Mouse (Mus musculus) forebrain, embryonic 15.5 days (tissue): ENCODE measurements around the gene Kif3b. TPM values are rescaled to one million over a fixed set of nuclear protein-coding genes. Genes with fewer than 3 reads are reported as not detected.

Source experiments
- ATAC-seq: fragments of 200-750 bp; cut with Nextera tagmentation; replicated peaks from 2 replicates; pipeline ENCODE4 v1.8.0; 2017; ENCODE audit warnings: mild to moderate bottlenecking, moderate TSS enrichment, moderate library complexity
- H3K27ac ChIP-seq: fragments of 300-500 bp; sonication (generic); replicated peaks from 2 replicates; pipeline ENCODE4 v1.5.1; 2015; ENCODE audit warnings: mild to moderate bottlenecking, inconsistent platforms
- H3K27me3 ChIP-seq: fragments of 300-500 bp; sonication (generic); 2 replicates; pipeline ENCODE4 v1.6.1; 2015; ENCODE audit warnings: inconsistent platforms
- H3K36me3 ChIP-seq: fragments of 300-500 bp; sonication (generic); 2 replicates; pipeline ENCODE4 v1.6.1; 2015; ENCODE audit warnings: mild to moderate bottlenecking, inconsistent platforms
- H3K4me1 ChIP-seq: fragments of 300-500 bp; sonication (generic); 2 replicates; pipeline ENCODE4 v1.6.1; 2015; ENCODE audit warnings: inconsistent platforms
- H3K4me2 ChIP-seq: fragments of 300-500 bp; sonication (generic); replicated peaks from 2 replicates; pipeline ENCODE4 v1.6.1; 2015; ENCODE audit warnings: mild to moderate bottlenecking, inconsistent platforms
- H3K4me3 ChIP-seq: fragments of 300-500 bp; sonication (generic); 2 replicates; pipeline ENCODE4 v1.5.1; 2015; ENCODE audit warnings: mild to moderate bottlenecking, inconsistent platforms
- H3K9ac ChIP-seq: fragments of 300-500 bp; sonication (generic); replicated peaks from 2 replicates; pipeline ENCODE4 v1.6.1; 2015; ENCODE audit warnings: mild to moderate bottlenecking, inconsistent platforms
- H3K9me3 ChIP-seq: fragments of 300-500 bp; sonication (generic); 2 replicates; pipeline ENCODE4 v1.6.1; 2016; ENCODE audit warnings: inconsistent platforms
- WGBS: fragments of 180-500 bp; shearing (Covaris S2); methylation state at CpG from one replicate; pipeline ENCODE4 v1.1.7; 2015; ENCODE audit warnings: mixed read lengths; 5-methylcytosine and 5-hydroxymethylcytosine counted together
- polyA plus RNA-seq: library from polyadenylated mRNA; unstranded; fragments of >200 nt; fragmentation: Nextera tagmentation; extraction: Ambion mirVana; gene quantifications from 2 replicates; pipeline ENCODE4 v1.2.1, GENCODE M21; 2015

The Kif3b gene
- polyA plus RNA-seq, 1 experiment from 2014 or later: 18.7 TPM

DNA sequence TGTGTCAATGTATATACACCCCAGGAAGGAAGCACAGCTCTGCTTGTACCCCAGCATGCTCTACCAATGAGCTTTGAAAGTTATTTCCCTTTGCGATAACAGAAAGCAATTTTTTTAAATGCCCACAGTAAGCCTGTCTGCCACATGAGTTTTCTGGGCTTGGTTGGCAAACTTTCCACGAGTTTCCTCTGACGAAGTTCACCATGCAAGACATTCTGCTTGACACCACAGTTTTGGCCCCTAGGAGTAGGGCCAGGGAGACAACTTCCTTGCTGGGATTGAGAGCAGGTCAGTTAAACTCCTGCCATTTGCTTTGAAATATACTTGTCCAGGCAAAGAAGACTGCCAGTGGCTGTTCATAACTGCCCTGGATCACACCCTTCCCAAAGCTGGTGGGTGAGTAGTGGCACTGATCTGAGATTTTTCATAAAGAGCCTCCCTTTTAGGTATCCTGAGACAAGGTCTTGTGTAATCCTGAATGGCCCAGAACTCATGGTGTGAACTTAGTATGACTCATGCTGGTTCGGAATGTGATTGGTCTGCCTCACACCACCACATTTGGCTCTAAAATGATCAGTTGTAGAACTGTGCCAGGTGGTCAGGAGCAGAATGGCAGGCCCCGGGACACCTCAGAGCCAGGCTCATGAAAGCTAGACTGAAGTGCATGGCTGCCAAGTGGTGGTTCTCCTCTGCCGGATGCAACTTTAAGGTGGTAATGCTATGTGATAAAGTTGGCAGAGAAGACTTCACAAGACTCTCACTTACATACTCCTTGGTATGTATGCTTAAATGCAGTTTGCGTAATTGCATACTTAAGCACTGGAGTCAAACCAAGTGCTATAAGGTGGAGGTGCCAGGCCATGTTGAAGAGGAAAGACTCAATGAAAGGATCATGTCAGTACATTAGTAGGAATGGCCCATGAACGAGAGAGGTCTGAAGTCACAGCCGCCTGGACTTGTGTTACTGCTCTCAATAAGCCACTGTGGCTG lies 47.4 kb downstream of the Kif3b start:
- H3K4me3 ChIP-seq: no peak overlapping the region
- H3K27ac ChIP-seq: no peak overlapping the region
- 88% methylated on average over 9 of the region's 9 CpGs for WGBS
- H3K9me3 ChIP-seq: no peaks in the 10 kb centered on the region
- H3K36me3 ChIP-seq: no peaks in the 10 kb centered on the region
- H3K4me1 ChIP-seq: no peaks in the 10 kb centered on the region
- ATAC-seq: no peak
- H3K4me2 ChIP-seq: no peak overlapping the region
- H3K9ac ChIP-seq: no peak overlapping the region
- H3K27me3 ChIP-seq: no peaks in the 10 kb centered on the region

DNA sequence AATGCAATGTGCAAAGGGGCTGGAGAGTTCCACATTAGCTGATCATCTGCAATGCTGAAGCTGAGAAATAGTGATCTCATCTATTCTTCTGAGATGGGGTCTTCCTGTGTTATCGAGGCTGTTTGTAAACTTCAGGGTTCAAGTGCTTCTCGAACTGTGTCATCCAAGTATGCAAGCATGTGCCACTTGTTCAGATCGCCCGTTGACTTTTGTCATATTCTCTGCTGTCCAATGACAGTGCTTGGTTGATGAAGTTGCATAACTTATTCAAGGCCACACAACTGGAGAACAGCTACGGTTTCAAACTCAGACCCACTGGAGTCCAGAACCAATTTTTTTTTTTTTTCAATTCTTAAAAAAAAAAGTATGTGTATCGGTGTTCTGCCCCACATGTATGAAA lies 51.0 kb downstream of the Kif3b start:
- Histone ChIP-seq H3K27ac (no peak overlapping the region), H3K27me3 (no peaks in the 10 kb centered on the region), H3K4me2 (no peak overlapping the region), H3K4me1 (peaks cover 10% of the 10 kb centered on the region), H3K4me3 (no peak overlapping the region), H3K9ac (no peak overlapping the region), H3K36me3 (no peaks in the 10 kb centered on the region), H3K9me3 (no peaks in the 10 kb centered on the region)
- WGBS: 92% methylated on average over 6 of the region's 6 CpGs
- ATAC-seq: no peak

DNA sequence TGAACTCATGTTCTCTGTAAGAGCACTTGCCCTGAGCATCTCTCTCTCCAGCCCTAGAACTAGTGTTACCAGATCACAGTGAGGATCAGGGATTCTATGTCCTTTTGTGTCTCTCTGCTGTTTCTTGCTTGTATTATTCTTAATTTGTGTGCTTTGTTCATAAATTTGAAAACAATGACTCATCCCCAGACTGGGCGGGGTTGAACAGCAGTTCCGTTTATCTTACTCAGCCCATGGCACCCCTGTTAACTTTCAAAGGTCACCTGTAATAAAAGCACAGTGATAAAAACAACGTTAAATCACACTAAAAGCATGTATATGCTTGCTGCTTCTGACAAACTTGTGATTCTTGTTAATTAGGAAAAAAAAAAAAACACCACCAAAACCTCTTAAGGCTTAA lies 51.4 kb downstream of the Kif3b start:
- Histone ChIP-seq H3K4me1 (peaks cover 15% of the 10 kb centered on the region), H3K27me3 (no peaks in the 10 kb centered on the region), H3K36me3 (no peaks in the 10 kb centered on the region), H3K4me3 (no peak overlapping the region), H3K9me3 (no peaks in the 10 kb centered on the region), H3K4me2 (no peak overlapping the region), H3K9ac (no peak overlapping the region), H3K27ac (no peak overlapping the region)
- 86% methylated on average over 3 of the region's 3 CpGs for WGBS
- ATAC-seq: no peak

DNA sequence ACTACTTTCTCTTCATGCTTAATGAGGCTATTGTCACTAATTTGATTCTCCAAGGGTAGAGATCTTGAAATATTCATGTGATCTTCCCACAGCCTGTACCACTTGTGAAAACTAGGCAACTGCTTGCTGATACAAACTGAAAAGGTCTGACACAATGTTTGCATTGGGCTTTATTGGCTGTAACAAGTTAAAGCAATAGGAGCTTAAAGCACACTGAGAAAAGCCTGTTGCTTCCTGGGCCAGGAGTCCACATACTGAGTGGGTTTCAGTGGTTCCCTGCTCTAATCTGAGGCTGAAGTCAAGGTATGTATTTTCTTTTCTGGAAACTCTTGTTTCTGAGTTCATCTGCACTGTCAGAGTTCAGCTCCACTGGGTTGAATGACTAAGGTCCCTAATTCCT lies 52.0 kb downstream of the Kif3b start:
- Histone ChIP-seq H3K9me3 (no peaks in the 10 kb centered on the region), H3K9ac (no peak overlapping the region), H3K27me3 (no peaks in the 10 kb centered on the region), H3K4me1 (peaks cover 21% of the 10 kb centered on the region), H3K27ac (no peak overlapping the region), H3K4me2 (no peak overlapping the region), H3K4me3 (no peak overlapping the region), H3K36me3 (no peaks in the 10 kb centered on the region)
- ATAC-seq: no peak

DNA sequence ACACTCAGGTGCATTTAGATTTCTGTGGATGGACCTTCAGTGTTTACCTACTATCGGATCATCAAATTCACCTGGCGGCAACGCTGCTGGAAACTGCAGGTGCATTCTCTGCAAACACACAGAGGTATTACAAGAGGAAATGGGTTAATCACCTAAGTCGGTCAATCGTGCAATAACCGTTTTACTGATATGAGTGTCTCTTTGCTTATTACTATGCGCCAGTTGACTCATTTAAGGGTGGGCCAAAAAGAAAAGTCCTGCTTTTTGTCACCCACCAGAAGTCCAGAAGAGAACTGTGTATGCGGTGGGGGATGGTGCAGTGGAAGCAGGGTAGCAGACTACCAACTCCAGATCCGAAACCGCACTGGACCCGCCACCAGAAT lies 53.8 kb downstream of the Kif3b start:
- peaks cover 37% of the 10 kb centered on the region for H3K4me1 ChIP-seq
- no peaks in the 10 kb centered on the region for H3K36me3 ChIP-seq
- H3K27me3 ChIP-seq: no peaks in the 10 kb centered on the region
- peak overlapping the region; percentile 53 for H3K4me2 ChIP-seq
- peak overlapping the region; percentile 98 for H3K27ac ChIP-seq
- H3K9ac ChIP-seq: peak overlapping the region; percentile 65
- 4% methylated on average over 11 of the region's 11 CpGs for WGBS
- H3K4me3 ChIP-seq: peak overlapping the region; percentile 91
- no peaks in the 10 kb centered on the region for H3K9me3 ChIP-seq
- no peak for ATAC-seq

DNA sequence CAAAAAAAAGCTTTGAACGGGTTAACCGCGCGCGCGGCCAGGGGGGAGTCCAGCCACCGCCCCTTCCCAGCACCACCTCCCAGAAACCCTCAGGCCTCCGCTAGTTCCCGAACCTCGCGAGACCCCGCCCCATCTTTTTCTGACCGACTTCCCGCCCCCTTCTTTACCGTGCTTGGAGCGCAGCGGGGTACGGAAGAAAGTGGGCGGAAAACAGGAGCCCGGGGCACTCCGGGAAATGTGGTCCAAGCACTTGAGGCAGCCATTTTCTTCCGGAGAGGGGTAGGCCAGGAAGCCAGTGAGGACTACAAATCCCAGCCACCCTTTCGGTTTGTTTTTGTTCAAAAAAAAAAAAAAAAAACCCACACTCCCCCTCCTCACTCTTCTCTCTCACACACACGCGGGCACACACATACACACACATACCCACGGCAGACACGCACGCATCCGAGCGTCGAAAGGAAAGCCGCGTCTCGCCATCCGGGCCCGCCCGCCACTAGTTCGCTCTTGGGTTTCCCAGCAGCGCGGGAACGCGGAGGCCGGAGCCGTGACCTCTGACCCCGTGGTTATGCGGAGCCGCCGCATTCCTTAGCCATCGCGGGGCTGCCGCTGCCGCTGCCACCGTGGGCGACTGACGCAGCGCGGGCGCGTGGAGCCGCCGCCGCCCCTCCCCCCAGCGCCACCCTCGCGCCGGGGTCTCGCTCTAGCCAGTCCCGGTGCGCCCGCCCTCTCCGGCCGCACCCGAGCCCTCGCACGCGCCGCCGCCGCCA lies 54.4 kb downstream of the Kif3b start, which contains the start of gene Asxl1:
Gene Asxl1 (plus strand): TSS at position 376 of the 767 bp plus-strand sequence.
- H3K9me3 ChIP-seq: no peaks in the 10 kb centered on the region
- peak within 1 kb of the TSS; percentile 82 for H3K9ac ChIP-seq
- peak within 1 kb of the TSS; percentile 65 for H3K4me2 ChIP-seq
- no peaks in the 10 kb centered on the region for H3K27me3 ChIP-seq
- H3K36me3 ChIP-seq: no peaks in the 10 kb centered on the region
- peak within 1 kb of the TSS; percentile 98 for H3K27ac ChIP-seq
- WGBS: under 1% methylated on average over 61 of the region's 79 CpGs
- H3K4me1 ChIP-seq: peaks cover 43% of the 10 kb centered on the region
- peak within 1 kb of the TSS; percentile 91 for H3K4me3 ChIP-seq
- ATAC-seq: peak; percentile 98

DNA sequence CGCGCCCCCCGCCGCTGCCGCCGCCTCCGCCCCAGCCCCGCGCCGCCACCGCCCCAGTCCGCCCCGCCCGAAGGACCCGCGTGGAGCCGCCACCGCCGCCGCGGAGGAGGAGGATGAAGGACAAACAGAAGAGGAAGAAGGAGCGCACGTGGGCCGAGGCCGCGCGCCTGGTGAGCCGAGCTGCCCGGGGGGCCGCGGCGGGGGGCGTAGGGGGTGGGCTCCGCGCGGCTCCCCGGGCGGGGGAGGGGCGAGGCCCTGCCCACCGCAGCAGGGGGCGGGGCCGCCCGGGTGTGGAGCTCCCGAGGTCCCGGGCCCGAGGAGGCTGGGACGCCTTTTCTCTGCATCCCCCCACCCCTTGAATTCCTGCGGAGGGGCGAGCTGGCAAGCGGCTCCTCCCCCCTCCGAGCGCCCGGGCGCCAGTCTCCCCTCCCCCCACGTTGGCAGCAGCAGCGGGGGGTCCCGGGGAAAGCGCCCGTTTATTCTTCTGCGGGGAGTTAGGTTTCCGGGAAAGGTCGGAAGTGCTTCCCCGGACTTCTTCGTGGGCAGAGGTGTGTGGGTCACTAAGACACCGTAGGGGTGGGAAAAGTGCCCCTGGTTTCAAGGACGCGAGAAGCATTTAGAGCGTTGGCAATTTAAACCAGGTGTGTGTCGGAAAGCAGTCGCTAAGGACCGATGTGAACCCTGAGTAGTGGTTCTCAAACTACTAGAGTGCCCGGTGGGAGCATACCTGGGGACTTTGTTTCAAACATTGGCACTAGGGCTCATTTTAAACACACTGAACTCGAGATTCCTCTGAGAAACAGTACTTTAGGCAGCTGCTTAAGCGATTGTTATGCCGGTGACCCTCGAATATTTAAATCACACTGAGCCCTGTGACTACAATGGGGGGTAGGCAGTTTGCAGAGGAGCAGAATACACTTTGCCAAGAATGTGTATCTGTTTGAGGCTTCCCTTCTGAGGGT lies 55.3 kb downstream of the Kif3b start:
- peak overlapping the region; percentile 82 for H3K9ac ChIP-seq
- H3K36me3 ChIP-seq: no peaks in the 10 kb centered on the region
- H3K4me1 ChIP-seq: peaks cover 52% of the 10 kb centered on the region
- ATAC-seq: peak; percentile 6
- WGBS: 1% methylated on average over 61 of the region's 76 CpGs
- H3K27ac ChIP-seq: peak overlapping the region; percentile 98
- peak overlapping the region; percentile 91 for H3K4me3 ChIP-seq
- H3K9me3 ChIP-seq: no peaks in the 10 kb centered on the region
- no peaks in the 10 kb centered on the region for H3K27me3 ChIP-seq
- H3K4me2 ChIP-seq: peak overlapping the region; percentile 65

DNA sequence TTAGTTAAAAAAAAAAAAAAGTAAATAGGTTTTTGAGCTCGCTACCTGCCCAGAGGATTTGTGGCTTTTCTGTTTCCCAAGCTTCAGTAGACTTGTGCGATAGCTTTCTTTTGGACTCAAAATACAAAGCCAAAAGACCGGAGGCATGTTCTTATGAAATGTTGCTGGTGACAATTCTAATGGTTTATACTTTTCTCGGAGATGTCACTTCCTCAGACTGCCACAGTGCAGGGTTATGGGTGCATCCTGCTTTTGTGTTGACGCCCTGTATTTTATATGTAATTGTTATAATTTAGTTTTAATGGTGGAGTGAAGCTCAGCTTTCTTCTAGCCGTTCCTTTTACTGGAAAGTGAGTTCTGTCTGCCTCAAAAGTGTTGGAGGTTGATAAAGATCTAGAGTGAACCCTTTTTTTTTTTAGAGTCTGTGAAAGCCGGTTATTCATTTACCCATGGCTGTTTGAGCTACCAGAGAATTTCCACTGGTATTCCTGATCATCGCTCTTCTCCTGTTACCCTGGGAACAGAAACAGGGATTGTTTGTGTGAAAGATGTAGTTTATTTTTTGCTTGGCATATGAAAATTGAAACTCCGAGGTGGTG lies 56.1 kb downstream of the Kif3b start:
- Histone ChIP-seq H3K36me3 (peaks cover 3% of the 10 kb centered on the region), H3K27ac (peak overlapping the region; percentile 98), H3K4me3 (peak overlapping the region; percentile 91), H3K9me3 (no peaks in the 10 kb centered on the region), H3K9ac (peak overlapping the region; percentile 82), H3K4me1 (peaks cover 52% of the 10 kb centered on the region), H3K4me2 (peak overlapping the region; percentile 65), H3K27me3 (no peaks in the 10 kb centered on the region)
- 7% methylated on average over 9 of the region's 9 CpGs for WGBS
- no peak for ATAC-seq

DNA sequence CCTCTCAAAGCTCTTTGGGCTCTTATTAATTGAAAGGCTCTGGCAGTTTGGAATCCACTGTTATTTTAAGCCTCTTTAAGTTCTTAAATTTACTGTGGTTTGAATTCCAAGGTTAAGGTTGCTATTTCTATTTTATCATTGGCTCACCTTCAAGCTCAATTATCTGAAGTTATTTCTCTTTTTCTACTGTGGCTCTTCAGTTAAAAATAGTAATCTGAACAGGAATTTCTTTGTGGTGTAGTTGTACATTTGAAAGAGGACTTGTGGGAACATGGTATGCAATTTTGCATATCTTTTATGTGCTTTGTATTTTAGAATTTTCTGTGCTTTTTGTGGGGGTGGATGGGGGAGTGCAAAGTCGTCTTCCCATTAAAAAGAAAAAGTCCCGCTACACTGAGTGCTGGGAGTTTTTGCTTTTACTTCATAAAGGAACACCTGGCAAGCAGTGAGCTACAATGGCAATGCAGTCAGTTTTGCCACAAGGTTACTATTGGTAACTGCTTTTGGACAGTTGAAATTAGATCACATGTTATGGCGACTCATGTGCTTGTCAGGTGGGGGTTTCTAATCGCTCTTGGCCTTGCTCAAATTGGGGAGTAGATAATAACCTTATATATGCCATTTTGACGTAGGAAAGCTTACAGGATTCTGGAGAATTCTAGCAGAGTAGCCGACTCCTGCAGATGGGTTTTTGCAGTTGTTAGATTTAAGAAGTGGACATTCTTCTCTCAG lies 57.1 kb downstream of the Kif3b start:
- peak overlapping the region; percentile 91 for H3K4me3 ChIP-seq
- H3K4me2 ChIP-seq: peak overlapping the region; percentile 65
- 38% methylated on average over 6 of the region's 6 CpGs for WGBS
- no peaks in the 10 kb centered on the region for H3K27me3 ChIP-seq
- H3K9ac ChIP-seq: 0 out of 2 replicates have a peak overlapping the region, but pooled peaks have one; percentile 6
- H3K9me3 ChIP-seq: no peaks in the 10 kb centered on the region
- no peak overlapping the region for H3K27ac ChIP-seq
- H3K4me1 ChIP-seq: peaks cover 52% of the 10 kb centered on the region
- ATAC-seq: no peak
- H3K36me3 ChIP-seq: peaks cover 8% of the 10 kb centered on the region

DNA sequence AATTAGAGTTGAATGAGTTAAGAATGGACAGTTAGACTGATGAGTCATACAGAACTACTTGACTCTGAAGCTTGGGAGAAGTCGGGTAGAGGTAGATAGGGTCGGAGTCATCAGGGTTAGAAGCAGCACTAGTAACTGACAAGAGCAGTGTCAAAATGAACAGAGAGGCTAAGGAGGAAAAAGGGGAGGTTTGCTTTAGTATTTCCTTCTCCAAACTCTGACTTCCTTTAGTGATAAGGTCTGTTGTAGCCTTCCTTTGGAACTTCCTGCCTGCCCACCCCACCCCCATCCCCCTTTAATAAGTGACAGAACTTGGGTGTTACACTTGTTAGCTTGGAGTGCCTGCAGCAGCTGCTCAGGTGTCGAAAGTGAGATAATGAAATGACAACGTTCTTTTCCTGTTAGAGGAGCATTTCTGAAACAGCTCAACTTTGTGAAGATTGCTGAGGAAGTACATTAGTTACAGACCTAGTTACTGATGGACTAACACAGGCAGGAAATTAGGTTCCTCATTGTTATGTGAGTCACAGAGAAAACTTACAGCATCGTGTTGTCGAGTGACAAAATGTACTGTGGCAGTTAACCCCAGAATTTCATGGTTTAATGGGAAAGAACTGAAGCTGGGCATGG lies 59.5 kb downstream of the Kif3b start:
- no peak overlapping the region for H3K9ac ChIP-seq
- H3K4me2 ChIP-seq: no peak overlapping the region
- H3K27ac ChIP-seq: no peak overlapping the region; the same call in 1 of the 2 replicates
- H3K4me3 ChIP-seq: no peak overlapping the region
- no peaks in the 10 kb centered on the region for H3K27me3 ChIP-seq
- H3K9me3 ChIP-seq: no peaks in the 10 kb centered on the region
- H3K36me3 ChIP-seq: peaks cover 28% of the 10 kb centered on the region
- peaks cover 44% of the 10 kb centered on the region for H3K4me1 ChIP-seq
- 54% methylated on average over 6 of the region's 6 CpGs for WGBS
- no peak for ATAC-seq
